Mouse (Mus musculus): ENCODE data around the gene Slc35a2. TPM values are rescaled to one million over a fixed set of nuclear protein-coding genes. Genes with fewer than 3 reads are reported as not detected.
A peak's percentile ranks its signal among the peaks of the same experiment; 100 is the strongest.

The Slc35a2 gene
- total and polyA plus RNA-seq, 3 experiments: 66.7 to 96.0 TPM; not detected in 1

- TF ChIP-seq CHD2 (IDR thresholded peaks at IDR 0.05; ENCODE audit: low read length) (no peak), TBP (IDR thresholded peaks at IDR 0.05; ENCODE audit: low read depth, low read length) (peak; percentile 77), CHD1 (IDR thresholded peaks at IDR 0.05; ENCODE audit: low read depth, low read length) (no peak), ZNF384 (IDR thresholded peaks at IDR 0.05; ENCODE audit: low read depth, low read length) (no peak), POLR2A (IDR thresholded peaks at IDR 0.05; ENCODE audit: control insufficient read depth in 1 of 2, insufficient read depth in 1 of 2, low read depth in 1 of 2, low read length in 2 of 2, poor library complexity in 1 of 2) (peak; percentile 70 to 79; a peak in 2 of 4 replicates), BHLHE40 (IDR thresholded peaks at IDR 0.05; ENCODE audit: borderline replicate concordance, low read depth, low read length) (no peak), RCOR1 (IDR thresholded peaks at IDR 0.05; ENCODE audit: low read depth, low read length) (no peak), MEF2A (IDR thresholded peaks at IDR 0.05; ENCODE audit: extremely low read depth, insufficient replicate concordance, low read depth, low read length, poor library complexity, severe bottlenecking) (no peak), MAZ (IDR thresholded peaks at IDR 0.05; ENCODE audit: low read depth, low read length) (no peak), UBTF (IDR thresholded peaks at IDR 0.05; ENCODE audit: borderline replicate concordance, insufficient read depth, low read depth, low read length) (no peak), SIN3A (IDR thresholded peaks at IDR 0.05; ENCODE audit: low read length) (0 out of 2 replicates have a peak, but pooled peaks have one; percentile 35), KAT2A (conservative IDR thresholded peaks at IDR 0.05; ENCODE audit: low read depth, low read length) (no peak), MAFK (IDR thresholded peaks at IDR 0.05; ENCODE audit: borderline replicate concordance, low read depth, low read length) (no peak), CTCF (IDR thresholded peaks at IDR 0.05 in 2 of 3, conservative IDR thresholded peaks at IDR 0.05 in 1 of 3; ENCODE audit: control insufficient read depth in 1 of 3, insufficient read depth in 1 of 3, low read depth in 2 of 3, low read length in 3 of 3, poor library complexity in 1 of 3, severe bottlenecking in 1 of 3) (0 out of 6 replicates have a peak, but pooled peaks of 1 of the 3 experiments have one; percentile 1), ZKSCAN1 (IDR thresholded peaks at IDR 0.05; ENCODE audit: low read depth, low read length) (0 out of 2 replicates have a peak, but pooled peaks have one; percentile 29), NRF1 (IDR thresholded peaks at IDR 0.05; ENCODE audit: insufficient read depth, low read depth, low read length, poor library complexity, severe bottlenecking) (peak; percentile 77), NELFE (IDR thresholded peaks at IDR 0.05; ENCODE audit: low read depth, low read length) (peak; percentile 71), JUND (IDR thresholded peaks at IDR 0.05; ENCODE audit: low read depth, low read length) (no peak), POLR2AphosphoS2 (IDR thresholded peaks at IDR 0.05; ENCODE audit: low read length) (peak; percentile 97), GABPA (IDR thresholded peaks at IDR 0.05; ENCODE audit: low read depth, low read length) (no peak), GATA1 (IDR thresholded peaks at IDR 0.05; ENCODE audit: low read depth, low read length) (no peak), ZMIZ1 (IDR thresholded peaks at IDR 0.05; ENCODE audit: low read depth, low read length) (peak; percentile 28; the same call in 1 of the 2 replicates), ZC3H11A (IDR thresholded peaks at IDR 0.05; ENCODE audit: low read depth, low read length) (no peak), USF1 (IDR thresholded peaks at IDR 0.05; ENCODE audit: low read depth, low read length) (peak; percentile 81)
Observed at GRCm38 (mm10) chrX:7878007-7878419, 5.8 kb upstream of the Slc35a2 start, which contains the start of gene Pim2 (continued).

- no peak for TF ChIP-seq SIN3A (IDR thresholded peaks at IDR 0.05; ENCODE audit: low read length)
- TF ChIP-seq RCOR1 (IDR thresholded peaks at IDR 0.05; ENCODE audit: low read depth, low read length): no peak
- TF ChIP-seq MAFK (IDR thresholded peaks at IDR 0.05; ENCODE audit: borderline replicate concordance, low read depth, low read length): no peak
- TF ChIP-seq ZC3H11A (IDR thresholded peaks at IDR 0.05; ENCODE audit: low read depth, low read length): no peak
- no peak for TF ChIP-seq MEF2A (IDR thresholded peaks at IDR 0.05; ENCODE audit: extremely low read depth, insufficient replicate concordance, low read depth, low read length, poor library complexity, severe bottlenecking)
- TF ChIP-seq ETS1 (IDR thresholded peaks at IDR 0.05; ENCODE audit: low read depth, low read length): no peak
- TF ChIP-seq CHD1 (IDR thresholded peaks at IDR 0.05; ENCODE audit: low read depth, low read length): no peak
- peak in 1 of 2 experiments; percentile 4; a peak in 1 of 4 replicates for TF ChIP-seq POLR2A (IDR thresholded peaks at IDR 0.05; ENCODE audit: control insufficient read depth in 1 of 2, insufficient read depth in 1 of 2, low read depth in 1 of 2, low read length in 2 of 2, poor library complexity in 1 of 2)
- no peak for TF ChIP-seq MAZ (IDR thresholded peaks at IDR 0.05; ENCODE audit: low read depth, low read length)
- peaks cover 2 to 8% of the 10 kb centered on the region in 2 experiments; a peak in 3 of 4 replicates for H3K36me3 ChIP-seq (ENCODE audit: control insufficient read depth in 1 of 2, insufficient read depth in 2 of 2, low read length in 2 of 2)
- H3K9ac ChIP-seq (ENCODE audit: control insufficient read depth, low read depth, low read length, poor library complexity, severe bottlenecking): peak overlapping the region; percentile 70
- DNase-seq (ENCODE audit: low read depth, low spot score): peak; percentile 61
- no peaks in the 10 kb centered on the region for H3K9me3 ChIP-seq (replicated peaks; ENCODE audit: insufficient read depth, low read length)
- H3K79me2 ChIP-seq (ENCODE audit: control insufficient read depth, insufficient read depth, low read length, poor library complexity): no peaks in the 10 kb centered on the region; the same call in 1 of the 2 replicates
- peaks cover 5 to 11% of the 10 kb centered on the region in 2 experiments for H3K4me1 ChIP-seq (ENCODE audit: control insufficient read depth in 1 of 2, insufficient read depth in 2 of 2, low read length in 2 of 2)
- H3K27me3 ChIP-seq (ENCODE audit: control insufficient read depth in 1 of 2, insufficient read depth in 2 of 2, low read length in 2 of 2): no peaks in the 10 kb centered on the region
- no peak overlapping the region for H3K27ac ChIP-seq (ENCODE audit: control insufficient read depth, low read depth, low read length)
- H3K4me3 ChIP-seq (ENCODE audit: control insufficient read depth in 1 of 2, insufficient read depth in 1 of 2, low read depth in 2 of 2, low read length in 2 of 2): peak overlapping the region; percentile 63 to 80
Observed at GRCm38 (mm10) chrX:7878495-7878894, 5.3 kb upstream of the Slc35a2 start.

Data from MEL (cell line).